Mouse (Mus musculus) E14TG2a.4 (cell line): ENCODE results near the gene Mical1.

Experiments
- CTCF ChIP-seq: conservative IDR thresholded peaks from 2 replicates; pipeline ENCODE4 v1.5.1; 2014; ENCODE audit warnings: low read length
- NANOG ChIP-seq: IDR thresholded peaks from 2 replicates; pipeline ENCODE4 v1.6.1; 2014; ENCODE audit warnings: borderline replicate concordance, low read length, mixed read lengths
- POU5F1 ChIP-seq: IDR thresholded peaks from 2 replicates; pipeline ENCODE4 v1.6.1; 2014; ENCODE audit warnings: low read length, borderline replicate concordance

DNA sequence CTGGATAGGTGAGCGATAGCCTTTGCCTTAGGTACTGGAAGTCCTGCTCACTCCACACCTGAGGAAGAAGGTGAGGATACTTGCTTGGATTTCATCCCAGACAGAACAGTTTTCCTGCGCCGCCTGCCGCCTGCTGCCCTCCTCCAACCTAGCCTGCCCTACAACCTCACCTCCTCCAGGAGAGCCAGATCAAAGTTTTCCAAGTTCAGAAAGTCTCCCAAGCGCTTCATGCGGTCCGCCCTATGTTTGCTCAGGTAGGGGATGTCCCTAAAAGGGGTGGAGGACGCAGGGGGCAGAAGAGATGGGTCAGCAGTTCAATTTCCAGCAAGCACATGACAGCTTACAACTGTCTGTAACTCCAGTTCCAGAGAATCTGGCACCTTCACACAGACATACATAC lies 13.2 kb downstream of the Mical1 start:
- no peak for TF ChIP-seq CTCF
- no peak for TF ChIP-seq POU5F1
- TF ChIP-seq NANOG = no peak
